Comparison of ENCODE assay signal across 30 mouse cellular contexts in the genomic region with DNA sequence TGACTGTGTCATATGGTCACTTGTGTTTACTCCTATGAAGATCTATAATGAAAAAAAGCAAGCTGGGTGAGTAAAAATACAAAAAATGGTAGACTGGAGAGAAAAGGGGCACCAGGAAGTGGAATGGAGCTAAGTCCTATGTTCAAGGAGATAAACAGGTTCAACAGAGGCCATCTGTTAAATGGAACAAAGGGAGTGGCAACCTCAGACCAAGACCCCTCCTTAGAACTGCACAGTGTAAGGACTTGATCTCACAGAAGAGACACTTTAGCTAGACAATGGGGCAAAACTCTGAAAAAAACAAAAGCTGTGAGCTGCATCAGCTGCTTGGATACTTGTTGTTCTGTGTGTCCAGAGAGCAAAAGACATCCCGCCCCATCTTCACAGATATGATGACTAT. TPM values are rescaled to one million over a fixed set of nuclear protein-coding genes. Genes with fewer than 3 reads are reported as not detected.
"Had no signal": no experiment of that assay in that cellular context is flagged by ENCODE, and none has a peak within 500 bp of the region (broad histone marks: within the 10 kb centered on the region; RNA-seq: fewer than 3 reads in every experiment).

No protein-coding gene starts in this region.

- H3K27me3 ChIP-seq: heart, embryonic 12.5 days; hindbrain, embryonic 12.5 days; intestine, embryonic 15.5 days; limb, embryonic 13.5 days; limb, embryonic 15.5 days had no signal

- H3K27ac ChIP-seq: gastrocnemius, adult 2 months; heart, embryonic 10.5 days; hindbrain, embryonic 10.5 days; hindbrain, embryonic 12.5 days; hindbrain, embryonic 14.5 days; intestine, embryonic 15.5 days; layer of hippocampus, adult 2 months; left cerebral cortex, adult 2 months; limb, embryonic 13.5 days; limb, embryonic 15.5 days had no signal

- H3K4me1 ChIP-seq: heart, embryonic 10.5 days; heart, embryonic 12.5 days; hindbrain, embryonic 10.5 days; hindbrain, embryonic 12.5 days; intestine, embryonic 15.5 days; limb, embryonic 13.5 days; limb, embryonic 15.5 days had no signal

- H3K9ac ChIP-seq: heart, embryonic 12.5 days; hindbrain, embryonic 12.5 days; hindbrain, embryonic 14.5 days; intestine, embryonic 15.5 days; limb, embryonic 13.5 days; limb, embryonic 15.5 days had no signal

- H3K4me3 ChIP-seq: gastrocnemius, adult 2 months; heart, embryonic 10.5 days; heart, embryonic 12.5 days; hindbrain, embryonic 10.5 days; hindbrain, embryonic 12.5 days; intestine, embryonic 15.5 days; layer of hippocampus, adult 2 months; left cerebral cortex, adult 2 months; limb, embryonic 13.5 days; limb, embryonic 15.5 days had no signal

- H3K4me2 ChIP-seq: heart, embryonic 12.5 days; hindbrain, embryonic 12.5 days; hindbrain, embryonic 14.5 days; intestine, embryonic 15.5 days; limb, embryonic 13.5 days; limb, embryonic 15.5 days had no signal

- H3K9me3 ChIP-seq: heart, embryonic 10.5 days; hindbrain, embryonic 10.5 days; hindbrain, embryonic 12.5 days; intestine, embryonic 15.5 days; limb, embryonic 13.5 days; limb, embryonic 15.5 days had no signal

- H3K36me3 ChIP-seq: heart, embryonic 10.5 days; heart, embryonic 12.5 days; intestine, embryonic 15.5 days; limb, embryonic 15.5 days had no signal

- ATAC-seq: hindbrain, embryonic 16.5 days; inflammation-experienced regulatory T-cells, adult 6 months; intestine, embryonic 15.5 days; intestine, postnatal 0 days had no signal

- DNase-seq: gastrocnemius, adult 2 months; gastrocnemius, postnatal 10 days; gastrocnemius, postnatal 25 days; heart, adult 18-20 months; heart, postnatal 10 days; heart, postnatal 4 days; kidney, adult 18-20 months; kidney, adult 8-10 months; kidney, postnatal 10 days; kidney, postnatal 25 days; kidney, postnatal 4 days had no signal

RNA-seq across cellular contexts. Expression of a gene that starts 19.6 kb away (rescaled TPM):
- polyA plus RNA-seq: heart, embryonic 10.5 days; heart, embryonic 12.5 days; heart, embryonic 16.5 days; hindbrain, embryonic 10.5 days; hindbrain, embryonic 12.5 days; hindbrain, embryonic 14.5 days; hindbrain, embryonic 16.5 days; intestine, embryonic 15.5 days; intestine, postnatal 0 days; kidney, embryonic 14.5 days; kidney, embryonic 16.5 days; limb, embryonic 11.5 days; limb, embryonic 13.5 days; limb, embryonic 15.5 days had no signal

RNA-seq across cellular contexts. Expression of a gene that starts 43.5 kb away (rescaled TPM):
- polyA plus RNA-seq: frontal cortex, adult 2 months; heart, embryonic 10.5 days; heart, embryonic 12.5 days; heart, embryonic 14.5 days; heart, embryonic 16.5 days; hindbrain, embryonic 10.5 days; hindbrain, embryonic 12.5 days; hindbrain, embryonic 14.5 days; hindbrain, embryonic 16.5 days; inflammation-experienced regulatory T-cells, adult 6 months; intestine, embryonic 15.5 days; intestine, postnatal 0 days; kidney, embryonic 14.5 days; kidney, embryonic 16.5 days; limb, embryonic 11.5 days; limb, embryonic 13.5 days; limb, embryonic 15.5 days had no signal
